Mouse (Mus musculus) heart, embryonic 15.5 days (tissue): ENCODE measurements at regions not wholly inside any gene's neighbourhood (a gene's known extent, or its start where the extent isn't known, plus 50 kb on each side); places are given as distances from the start of the nearest gene placed in this dataset.
A peak's percentile ranks its signal among the peaks of the same experiment; 100 is the strongest.

Experiments used
- ATAC-seq: fragments of 200-750 bp; cut with Nextera tagmentation; replicated peaks from 2 replicates; pipeline ENCODE4 v1.8.0; 2017; ENCODE audit warnings: low read depth, moderate TSS enrichment; ENCODE audit not compliant: insufficient number of reproducible peaks, insufficient read depth, low FRiP score
- H3K27ac ChIP-seq: fragments of 300-500 bp; sonication (generic); 2 replicates; pipeline ENCODE4 v1.5.1; 2015; ENCODE audit warnings: mild to moderate bottlenecking, inconsistent platforms
- H3K27me3 ChIP-seq: fragments of 300-500 bp; sonication (generic); 2 replicates; pipeline ENCODE4 v1.6.1; 2015; ENCODE audit warnings: inconsistent platforms
- H3K36me3 ChIP-seq: fragments of 300-500 bp; sonication (generic); 2 replicates; pipeline ENCODE4 v1.6.1; 2015; ENCODE audit warnings: mild to moderate bottlenecking, inconsistent platforms
- H3K4me1 ChIP-seq: fragments of 300-500 bp; sonication (generic); replicated peaks from 2 replicates; pipeline ENCODE4 v1.6.1; 2015; ENCODE audit warnings: inconsistent platforms
- H3K4me2 ChIP-seq: fragments of 300-500 bp; sonication (generic); 2 replicates; pipeline ENCODE4 v1.6.1; 2015; ENCODE audit warnings: inconsistent platforms, mild to moderate bottlenecking, moderate library complexity
- H3K4me3 ChIP-seq: fragments of 300-500 bp; sonication (generic); 2 replicates; pipeline ENCODE4 v1.5.1; 2015; ENCODE audit warnings: mild to moderate bottlenecking, inconsistent platforms
- H3K9ac ChIP-seq: fragments of 300-500 bp; sonication (generic); 2 replicates; pipeline ENCODE4 v1.6.1; 2015; ENCODE audit warnings: mild to moderate bottlenecking, inconsistent platforms
- H3K9me3 ChIP-seq: fragments of 300-500 bp; sonication (generic); replicated peaks from 2 replicates; pipeline ENCODE4 v1.6.1; 2016; ENCODE audit warnings: inconsistent platforms
- WGBS: fragments of 180-500 bp; shearing (Covaris S2); methylation state at CpG from one replicate; pipeline ENCODE4 v1.1.7; 2015; ENCODE audit warnings: mixed read lengths; 5-methylcytosine and 5-hydroxymethylcytosine counted together

DNA sequence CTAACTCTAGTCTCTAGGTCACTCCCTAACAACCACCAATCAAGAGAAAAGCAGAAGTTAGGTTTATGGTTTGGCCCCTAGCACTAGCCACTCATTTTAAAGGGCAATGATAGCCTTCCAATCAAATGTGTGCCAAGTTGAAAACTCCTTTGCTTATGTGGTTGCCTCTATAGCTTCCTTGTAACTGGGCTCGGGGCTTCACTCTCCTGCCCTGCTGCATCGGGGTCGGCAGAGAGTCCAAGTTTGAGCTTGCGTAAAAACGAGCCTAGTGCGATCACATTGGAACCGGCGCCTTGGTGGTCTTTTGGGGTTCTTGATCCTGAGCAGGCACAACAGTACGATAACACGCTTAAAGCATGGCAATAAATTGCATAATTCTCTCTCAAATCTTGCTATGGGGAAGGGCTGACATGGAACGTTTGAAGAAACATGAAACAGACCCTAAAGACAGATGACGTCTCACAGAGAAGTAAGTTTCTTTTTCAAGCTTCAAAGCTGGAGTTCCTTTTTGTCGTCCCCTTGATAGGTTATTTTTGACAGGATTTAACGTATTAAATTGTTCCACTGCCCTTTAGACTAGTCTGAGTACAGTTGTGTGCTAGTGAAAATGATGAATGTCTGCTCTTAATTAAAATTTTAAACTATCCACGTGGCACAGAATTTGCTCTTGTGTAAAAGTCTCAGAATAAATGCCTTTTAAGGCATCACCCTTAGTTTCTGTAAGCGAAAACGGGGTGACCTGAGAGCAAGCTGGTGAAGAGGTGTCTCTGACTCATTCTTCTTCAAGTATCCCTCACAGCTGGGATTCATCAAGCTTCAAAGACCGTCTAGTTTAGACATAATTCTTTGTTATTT, 52.0 kb downstream of the 4930426L09Rik start:
- H3K4me2 ChIP-seq, result no peak overlapping the region; the same call in 1 of the 2 replicates
- H3K4me1 ChIP-seq, result no peaks in the 10 kb centered on the region
- ATAC-seq, result no peak
- no peaks in the 10 kb centered on the region for H3K27me3 ChIP-seq
- 59% methylated on average over 18 of the region's 18 CpGs for WGBS
- H3K4me3 ChIP-seq, result no peak overlapping the region
- H3K27ac ChIP-seq, result no peak overlapping the region
- H3K9me3 ChIP-seq, result no peaks in the 10 kb centered on the region
- H3K9ac ChIP-seq, result no peak overlapping the region
- H3K36me3 ChIP-seq, result no peaks in the 10 kb centered on the region

DNA sequence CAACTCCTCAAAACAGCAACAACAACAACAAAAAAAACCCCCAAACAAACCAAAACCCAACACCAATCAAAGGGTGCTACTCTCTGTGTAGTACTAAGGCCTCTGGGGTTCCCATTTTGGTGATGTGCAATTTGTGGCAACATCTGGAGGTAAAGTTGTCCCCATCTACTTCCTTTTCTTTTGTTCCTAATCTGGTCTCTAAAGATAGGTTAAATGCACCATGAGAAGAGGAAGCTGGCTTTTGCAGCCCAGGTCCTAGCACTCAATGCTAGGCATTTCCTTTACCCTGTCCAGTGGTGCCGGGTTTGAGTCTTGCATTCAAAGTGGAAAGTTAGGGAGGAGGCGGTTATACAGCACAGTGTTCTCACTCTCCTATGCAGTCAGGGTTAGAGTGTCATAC, 57.4 kb downstream of the 4930426L09Rik start:
- H3K27me3 ChIP-seq, result no peaks in the 10 kb centered on the region
- no peaks in the 10 kb centered on the region for H3K9me3 ChIP-seq
- WGBS, result 68% methylated on average over 2 of the region's 2 CpGs
- no peak overlapping the region for H3K27ac ChIP-seq
- no peak for ATAC-seq
- no peak overlapping the region for H3K4me2 ChIP-seq
- H3K4me1 ChIP-seq, result no peaks in the 10 kb centered on the region
- no peak overlapping the region for H3K9ac ChIP-seq
- H3K4me3 ChIP-seq, result no peak overlapping the region
- no peaks in the 10 kb centered on the region for H3K36me3 ChIP-seq

DNA sequence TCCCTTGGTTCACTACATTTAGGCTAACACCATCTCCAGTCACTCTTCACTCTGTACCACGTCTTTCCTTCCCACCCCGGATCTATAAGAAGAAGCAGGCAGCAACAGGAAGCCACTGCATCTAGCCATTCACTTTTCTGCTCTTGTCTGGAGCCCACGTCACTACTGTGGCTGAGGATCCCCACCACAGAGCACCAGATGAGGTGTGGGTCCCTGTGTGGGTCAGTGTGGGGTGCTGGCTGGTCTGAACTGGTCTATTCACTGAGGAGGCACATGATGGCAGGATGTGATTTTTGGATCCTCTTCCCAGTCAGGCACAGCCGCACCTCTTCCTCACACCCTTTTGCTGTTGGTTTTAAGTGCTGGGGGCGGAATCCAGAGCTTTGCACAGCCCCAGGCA, 59.7 kb downstream of the 4930426L09Rik start:
- WGBS, result 62% methylated on average over 5 of the region's 5 CpGs

DNA sequence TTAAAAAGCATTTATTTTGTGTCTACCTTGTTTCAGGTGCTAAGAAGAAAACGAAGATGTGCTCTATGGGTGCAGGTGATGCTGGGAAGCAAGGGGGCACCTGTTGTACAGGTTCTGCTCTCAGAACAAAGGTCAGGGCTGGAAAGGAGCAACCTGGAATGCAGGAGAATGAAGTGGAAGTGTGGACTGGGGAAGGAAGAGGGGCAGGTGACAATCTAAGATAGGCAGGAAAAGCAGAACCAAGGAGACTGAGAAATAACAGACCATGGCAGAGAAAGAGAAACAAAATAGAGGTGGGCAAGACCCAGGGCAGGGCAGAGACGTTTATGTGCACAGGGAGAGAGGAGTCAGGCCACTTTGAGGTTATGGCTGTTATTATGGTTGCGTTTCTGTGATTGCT, 60.6 kb downstream of the 4930426L09Rik start:
- no peak for ATAC-seq

More for the DNA sequence above, 59.7 kb downstream of the 4930426L09Rik start:
- no peak overlapping the region for H3K9ac ChIP-seq
- H3K4me2 ChIP-seq, result no peak overlapping the region
- H3K9me3 ChIP-seq, result no peaks in the 10 kb centered on the region
- H3K27ac ChIP-seq, result no peak overlapping the region
- no peaks in the 10 kb centered on the region for H3K4me1 ChIP-seq
- no peaks in the 10 kb centered on the region for H3K36me3 ChIP-seq
- no peak; the same call in 1 of the 2 replicates for ATAC-seq
- no peaks in the 10 kb centered on the region for H3K27me3 ChIP-seq
- H3K4me3 ChIP-seq, result no peak overlapping the region

DNA sequence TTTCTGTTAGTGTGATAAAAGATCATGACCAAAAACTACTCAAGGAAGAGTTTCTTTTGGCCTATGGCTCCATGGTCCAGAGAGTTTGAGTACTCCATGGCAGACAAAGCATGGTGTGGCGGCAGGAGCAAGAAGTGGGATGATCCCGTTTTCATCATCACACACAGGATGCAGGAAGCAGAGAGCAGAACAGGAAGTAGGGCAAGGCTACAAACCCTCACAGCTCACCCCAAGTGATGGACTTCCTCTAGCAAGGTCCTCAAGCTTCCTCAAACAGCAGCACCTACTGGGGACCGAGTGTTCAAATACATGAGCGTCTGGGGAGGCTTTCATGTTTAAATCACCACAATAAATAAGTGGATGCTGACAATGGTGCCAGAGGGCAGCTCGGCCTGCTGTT, 61.1 kb downstream of the 4930426L09Rik start:
- WGBS, result 52% methylated on average over 5 of the region's 5 CpGs
- H3K27ac ChIP-seq, result no peak overlapping the region

More for the DNA sequence above, 60.6 kb downstream of the 4930426L09Rik start:
- Histone ChIP-seq H3K4me2 (no peak overlapping the region), H3K4me1 (no peaks in the 10 kb centered on the region), H3K27me3 (no peaks in the 10 kb centered on the region), H3K9ac (no peak overlapping the region), H3K9me3 (no peaks in the 10 kb centered on the region), H3K4me3 (no peak overlapping the region), H3K36me3 (no peaks in the 10 kb centered on the region), H3K27ac (no peak overlapping the region)
- WGBS, result 70% methylated on average over 3 of the region's 3 CpGs

DNA sequence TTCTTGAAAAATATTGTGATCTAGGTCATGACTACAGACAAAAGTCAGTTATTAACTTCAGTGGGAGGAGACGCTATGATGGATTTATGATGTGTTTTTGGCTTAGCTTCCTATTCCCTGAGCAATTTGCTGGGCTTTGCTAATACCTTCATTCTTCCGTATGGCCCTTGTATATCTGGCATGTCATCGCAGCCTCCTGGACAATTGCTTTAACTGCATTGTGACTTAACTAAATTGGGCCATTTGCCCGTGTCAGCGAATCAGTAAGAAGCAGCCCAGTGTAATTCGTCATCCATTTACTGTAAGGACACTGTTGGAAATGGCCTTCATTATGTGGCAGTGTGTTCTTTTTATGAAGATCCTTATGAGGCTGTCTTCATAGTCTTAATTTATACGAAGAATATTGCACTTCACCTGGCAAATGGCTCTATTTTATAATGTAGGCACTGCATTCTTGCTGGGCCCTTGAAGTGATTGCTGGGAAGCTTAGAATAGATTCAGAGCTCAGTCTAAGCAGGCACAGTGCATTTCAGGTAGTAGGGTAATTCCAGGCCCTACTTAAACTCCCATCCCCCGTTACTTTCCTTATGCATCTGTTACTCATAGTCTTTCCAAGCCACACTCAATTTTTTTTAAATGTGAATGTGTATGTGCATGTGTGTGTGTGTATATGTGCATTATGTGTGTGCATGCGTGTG, 62.2 kb downstream of the 4930426L09Rik start:
- WGBS, result 76% methylated on average over 9 of the region's 9 CpGs

More for the DNA sequence above, 61.1 kb downstream of the 4930426L09Rik start:
- Histone ChIP-seq H3K9ac (no peak overlapping the region), H3K27me3 (no peaks in the 10 kb centered on the region), H3K36me3 (no peaks in the 10 kb centered on the region), H3K4me2 (no peak overlapping the region), H3K4me3 (no peak overlapping the region), H3K9me3 (no peaks in the 10 kb centered on the region), H3K4me1 (no peaks in the 10 kb centered on the region)
- ATAC-seq, result no peak

DNA sequence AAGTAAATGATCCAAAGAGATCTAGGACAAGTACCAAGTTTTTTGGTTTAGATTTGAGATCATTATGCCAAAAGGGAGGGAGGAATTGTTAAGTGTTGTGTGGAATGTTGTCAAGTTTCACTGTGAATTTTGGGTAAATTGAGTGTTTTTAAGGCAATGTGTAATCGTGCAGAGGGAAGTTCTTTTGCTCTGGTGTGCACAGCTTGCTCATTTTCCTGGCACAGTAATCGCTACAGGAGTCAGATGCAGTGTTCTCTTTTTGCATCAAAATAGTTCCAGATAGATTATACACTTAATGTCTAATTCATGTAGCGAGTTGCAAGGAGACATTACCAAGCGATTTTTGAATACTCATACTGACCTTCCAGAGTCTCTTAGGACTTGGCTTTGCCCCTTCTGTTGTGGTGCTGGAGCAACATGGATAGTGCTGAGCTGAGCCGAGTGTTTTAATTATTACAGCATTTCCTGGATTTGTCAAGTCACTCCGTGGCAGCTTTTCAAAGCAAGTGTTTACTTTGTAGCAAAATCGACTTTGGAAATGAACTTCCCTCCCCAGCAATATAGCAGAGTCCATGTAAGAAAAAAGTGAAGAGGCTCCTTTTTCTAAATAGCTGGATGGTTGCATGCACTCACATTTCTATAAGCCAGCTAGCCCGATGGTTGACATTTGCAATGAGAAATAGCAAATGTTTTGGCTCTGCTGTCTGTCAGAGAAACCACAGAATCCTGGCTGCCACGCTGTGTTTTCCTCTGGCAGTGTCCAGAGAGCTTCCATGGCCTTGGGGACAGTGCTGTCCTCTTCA, 66.6 kb downstream of the 4930426L09Rik start:
- H3K27ac ChIP-seq, result no peak overlapping the region
- H3K4me1 ChIP-seq, result 0 out of 2 replicates have a peak, but pooled peaks cover 4% of the 10 kb centered on the region
- 45% methylated on average over 9 of the region's 9 CpGs for WGBS
- no peaks in the 10 kb centered on the region for H3K9me3 ChIP-seq
- peak overlapping the region; percentile 18; the same call in 1 of the 2 replicates for H3K4me2 ChIP-seq
- no peak overlapping the region for H3K9ac ChIP-seq
- H3K27me3 ChIP-seq, result no peaks in the 10 kb centered on the region
- ATAC-seq, result 0 out of 2 replicates have a peak, but pooled peaks have one; percentile 27
- H3K36me3 ChIP-seq, result no peaks in the 10 kb centered on the region
- H3K4me3 ChIP-seq, result no peak overlapping the region

More for the DNA sequence above, 62.2 kb downstream of the 4930426L09Rik start:
- H3K4me1 ChIP-seq, result 0 out of 2 replicates have a peak, but pooled peaks cover 4% of the 10 kb centered on the region
- no peak overlapping the region for H3K4me3 ChIP-seq
- no peak overlapping the region for H3K4me2 ChIP-seq
- H3K36me3 ChIP-seq, result no peaks in the 10 kb centered on the region
- no peak for ATAC-seq
- no peaks in the 10 kb centered on the region for H3K9me3 ChIP-seq
- no peaks in the 10 kb centered on the region for H3K27me3 ChIP-seq
- H3K9ac ChIP-seq, result no peak overlapping the region
- no peak overlapping the region for H3K27ac ChIP-seq

DNA sequence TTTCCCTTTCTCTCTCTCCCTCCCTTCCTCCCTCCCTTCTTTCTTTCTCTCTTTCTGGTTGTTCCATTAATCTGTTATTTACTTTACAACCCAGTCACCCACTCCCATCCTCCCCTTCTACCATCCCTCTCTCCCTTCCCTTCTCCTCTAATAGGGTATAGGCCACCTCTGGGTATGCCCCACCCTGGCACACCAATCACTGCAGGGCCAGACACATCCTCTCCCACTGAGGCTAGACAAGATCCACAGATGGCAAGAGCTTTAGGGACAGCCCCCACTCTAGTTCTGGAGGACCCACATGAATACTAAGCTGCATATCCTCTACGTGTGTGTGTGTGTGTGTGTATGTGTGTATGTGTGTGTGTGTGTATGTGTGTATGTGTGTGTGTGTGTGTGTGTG, 67.4 kb downstream of the 4930426L09Rik start:
- H3K4me1 ChIP-seq, result 0 out of 2 replicates have a peak, but pooled peaks cover 4% of the 10 kb centered on the region
- no peak for ATAC-seq
- WGBS, result 82% methylated on average over 1 of the region's 1 CpGs
- no peak overlapping the region for H3K4me2 ChIP-seq
- no peak overlapping the region for H3K9ac ChIP-seq
- no peaks in the 10 kb centered on the region for H3K9me3 ChIP-seq
- no peak overlapping the region for H3K27ac ChIP-seq
- H3K4me3 ChIP-seq, result no peak overlapping the region
- no peaks in the 10 kb centered on the region for H3K36me3 ChIP-seq
- no peaks in the 10 kb centered on the region for H3K27me3 ChIP-seq

DNA sequence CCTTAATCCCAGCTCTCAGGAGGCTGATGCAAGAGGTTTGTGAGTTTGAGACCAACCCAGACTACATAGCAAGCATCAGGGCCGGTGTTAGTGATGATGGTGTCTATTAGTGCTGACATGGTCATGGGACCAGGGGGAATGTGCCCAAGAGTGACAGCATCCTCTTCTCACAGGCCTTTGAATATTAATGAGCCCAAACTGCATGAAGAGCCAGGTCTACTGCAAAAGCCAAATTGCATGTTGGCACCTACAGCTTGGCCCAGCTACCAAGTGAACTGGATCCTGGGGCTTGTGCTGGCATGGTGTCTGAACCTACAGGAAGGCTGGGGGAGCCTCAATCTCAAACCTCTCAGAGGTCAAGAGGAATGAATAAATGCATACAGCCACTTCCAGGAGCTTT, 70.0 kb downstream of the 4930426L09Rik start:
- Histone ChIP-seq H3K36me3 (no peaks in the 10 kb centered on the region), H3K9me3 (no peaks in the 10 kb centered on the region), H3K9ac (no peak overlapping the region), H3K4me2 (no peak overlapping the region), H3K27me3 (no peaks in the 10 kb centered on the region), H3K27ac (no peak overlapping the region), H3K4me3 (no peak overlapping the region), H3K4me1 (0 out of 2 replicates have a peak, but pooled peaks cover 4% of the 10 kb centered on the region)
- 93% methylated on average over 1 of the region's 1 CpGs for WGBS
- ATAC-seq, result no peak

DNA sequence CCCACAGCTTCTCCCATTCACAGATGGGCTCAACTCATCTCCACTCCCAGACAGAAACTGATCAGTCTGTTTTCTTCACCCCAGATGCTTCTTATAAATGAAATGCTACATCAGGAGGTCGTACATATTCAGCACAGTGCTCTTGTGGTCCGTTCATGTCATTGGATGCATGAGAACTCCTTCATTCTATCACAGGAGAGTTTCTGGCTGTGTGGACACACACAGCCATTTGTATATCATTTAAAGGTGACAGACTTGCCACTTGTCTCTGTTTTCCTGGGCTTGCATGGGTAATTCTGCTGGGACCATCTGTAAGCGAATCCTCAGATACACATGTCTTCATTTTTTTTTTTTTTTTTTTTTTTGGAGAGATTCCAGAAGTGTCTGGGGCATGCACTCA, 85.7 kb downstream of the 4930426L09Rik start:
- Histone ChIP-seq H3K27ac (no peak overlapping the region), H3K9me3 (no peaks in the 10 kb centered on the region), H3K4me1 (no peaks in the 10 kb centered on the region), H3K36me3 (no peaks in the 10 kb centered on the region), H3K27me3 (no peaks in the 10 kb centered on the region), H3K4me3 (no peak overlapping the region), H3K4me2 (no peak overlapping the region), H3K9ac (no peak overlapping the region)
- WGBS, result 78% methylated on average over 3 of the region's 3 CpGs
- no peak for ATAC-seq

DNA sequence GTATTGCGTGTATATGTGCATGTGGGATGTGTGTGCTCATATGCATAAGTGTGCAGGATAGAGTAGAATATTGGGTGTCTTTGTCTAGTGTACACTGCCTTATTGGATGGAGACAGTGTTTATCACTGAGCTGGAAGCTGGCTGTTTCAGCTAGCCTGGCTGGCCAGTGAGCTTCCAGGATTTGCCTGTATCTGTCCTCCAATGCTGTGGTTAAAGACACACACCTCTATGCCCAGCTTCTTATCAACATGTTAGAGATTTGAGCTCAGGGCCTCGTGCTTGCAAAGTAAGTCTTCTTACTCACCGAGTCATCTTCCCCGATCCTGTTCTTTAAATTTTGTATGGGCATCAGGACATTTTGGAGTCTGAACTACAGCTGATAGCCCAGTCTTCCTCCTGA, 87.0 kb downstream of the 4930426L09Rik start:
- 63% methylated on average over 4 of the region's 4 CpGs for WGBS
- no peaks in the 10 kb centered on the region for H3K27me3 ChIP-seq
- no peak overlapping the region for H3K4me2 ChIP-seq
- no peak overlapping the region for H3K4me3 ChIP-seq
- no peak for ATAC-seq
- no peak overlapping the region for H3K27ac ChIP-seq
- H3K9ac ChIP-seq, result no peak overlapping the region
- H3K36me3 ChIP-seq, result no peaks in the 10 kb centered on the region
- H3K4me1 ChIP-seq, result no peaks in the 10 kb centered on the region
- no peaks in the 10 kb centered on the region for H3K9me3 ChIP-seq
